Mouse (Mus musculus) cerebral cortex, adult 2 months (tissue): ENCODE measurements around the gene Prpf18.

Source experiments
- WGBS: fragments of 180-500 bp; shearing (Covaris S2); methylation state at CpG from one replicate; pipeline ENCODE4 v1.1.7; 2018; 5-methylcytosine and 5-hydroxymethylcytosine counted together

Prpf18 gene

DNA sequence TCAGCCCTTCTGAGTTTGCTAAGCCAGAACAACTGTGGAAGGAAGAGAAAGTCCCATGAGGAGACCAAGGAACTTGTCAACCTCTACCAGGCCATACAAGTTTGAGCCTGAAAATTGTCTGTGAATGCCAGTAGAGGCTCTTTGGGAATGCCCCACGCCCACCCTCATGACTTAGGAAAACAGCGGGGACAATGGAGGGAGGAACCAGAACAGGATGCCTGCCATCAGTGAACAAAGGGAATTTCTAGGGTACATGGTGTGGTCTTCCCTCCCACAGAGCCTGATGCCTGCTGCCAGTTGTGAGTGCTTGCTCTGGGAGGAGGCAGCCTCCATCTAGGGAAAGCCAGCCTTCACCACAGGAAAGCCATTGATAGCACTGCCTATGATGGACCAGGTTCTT lies 76.8 kb downstream of the Prpf18 start:
- WGBS = 79% methylated on average over 2 of the region's 2 CpGs

DNA sequence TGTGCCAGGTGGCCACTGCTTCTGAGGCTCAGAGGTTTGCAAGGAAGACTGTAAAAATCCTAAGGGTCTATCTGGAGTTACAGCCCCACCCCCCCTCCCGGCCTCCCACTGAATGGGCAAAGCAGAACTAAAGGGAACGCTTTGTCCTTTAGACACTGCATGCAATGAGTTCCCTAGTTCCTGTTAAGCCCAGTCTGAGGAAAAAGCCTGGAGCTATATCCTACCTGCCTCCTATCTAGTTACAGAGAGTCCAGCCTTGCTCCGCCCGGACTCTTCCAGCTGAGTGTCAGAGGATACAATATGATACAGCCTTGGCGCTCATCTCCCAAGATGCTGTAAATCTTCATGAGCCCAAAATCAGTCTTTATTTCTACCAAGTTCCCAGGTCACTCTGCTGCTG lies 77.7 kb downstream of the Prpf18 start:
- 79% methylated on average over 5 of the region's 5 CpGs for WGBS

DNA sequence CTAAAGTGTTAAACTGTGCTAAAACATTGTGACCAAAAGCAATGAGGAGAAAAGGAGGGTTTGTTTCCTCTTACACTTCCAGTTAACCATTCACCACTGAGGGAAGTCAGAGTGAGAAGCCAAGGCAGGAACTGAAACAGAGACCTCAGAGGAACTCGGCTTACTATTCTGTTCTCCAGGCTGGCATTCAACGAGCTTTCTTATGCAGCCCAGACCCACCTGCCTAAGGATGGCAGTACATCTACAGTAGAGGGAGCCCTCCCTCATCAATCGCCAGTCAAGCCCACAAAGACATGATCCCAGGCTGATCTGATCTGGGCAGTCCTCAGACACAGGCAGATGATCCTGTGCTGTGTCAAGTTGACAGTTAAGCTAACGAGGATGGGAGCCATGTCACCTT lies 78.5 kb downstream of the Prpf18 start:
- WGBS = 51% methylated on average over 4 of the region's 4 CpGs

DNA sequence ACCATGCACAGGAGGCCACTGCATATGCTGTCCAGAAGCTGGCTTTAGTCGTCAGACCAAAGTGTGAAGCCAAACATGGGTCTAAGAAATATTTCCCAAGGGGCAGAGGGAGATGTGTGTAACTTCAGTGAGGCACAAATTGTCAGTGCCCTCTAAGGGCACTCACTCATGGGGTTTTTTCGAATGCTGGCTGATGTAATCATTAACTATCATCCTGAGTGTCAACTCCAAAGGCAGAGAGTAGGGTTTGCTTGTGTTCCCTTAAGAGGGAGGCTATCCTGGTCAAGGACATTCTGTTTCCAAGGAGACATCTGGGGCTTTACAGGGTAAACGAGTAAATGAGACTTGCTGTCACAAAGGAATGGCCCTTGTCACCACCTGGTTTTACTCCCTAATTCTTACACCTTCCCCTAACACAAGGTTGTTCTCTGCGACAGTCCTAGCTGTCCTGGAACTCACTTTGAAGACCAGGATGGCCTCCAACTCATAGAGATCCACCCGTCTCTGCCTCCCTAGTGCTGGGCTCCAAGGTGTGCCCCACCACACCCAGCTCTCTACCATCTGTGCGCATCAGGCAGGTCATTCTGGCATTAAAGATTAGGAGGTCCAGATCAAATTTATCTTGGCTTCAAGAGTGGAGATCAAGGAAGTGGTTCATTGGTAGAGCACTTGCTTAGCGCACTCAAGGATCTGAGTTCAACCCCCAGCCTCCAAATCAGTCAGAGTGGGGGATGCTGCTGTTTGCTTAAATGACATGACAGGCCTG lies 79.2 kb downstream of the Prpf18 start:
- 90% methylated on average over 7 of the region's 7 CpGs for WGBS
